Mouse (Mus musculus) G1E (cell line): ENCODE measurements around the gene Slc24a5. TPM values are rescaled to one million over a fixed set of nuclear protein-coding genes. Genes with fewer than 3 reads are reported as not detected.

Experiments used
- ATAC-seq: 2 replicates; pipeline ENCODE4 v1.8.0; 2016; ENCODE audit warnings: mild to moderate bottlenecking; ENCODE audit not compliant: insufficient number of reproducible peaks, poor library complexity, low FRiP score, severe bottlenecking; ENCODE audit errors: extremely low read depth
- DNase-seq: peaks from one replicate; pipeline ENCODE4 v3.0.0; 2012; ENCODE audit warnings: low spot score
- H3K27me3 ChIP-seq: 2 replicates; pipeline ENCODE4 v1.6.1; 2012; ENCODE audit warnings: mild to moderate bottlenecking, low read length, inconsistent platforms; ENCODE audit not compliant: insufficient read depth
- H3K36me3 ChIP-seq: replicated peaks from 2 replicates; pipeline ENCODE3; 2012; ENCODE audit warnings: mild to moderate bottlenecking, inconsistent platforms
- H3K4me1 ChIP-seq: 2 replicates; pipeline ENCODE4 v1.6.1; 2012; ENCODE audit warnings: low read depth, low read length, inconsistent platforms, mixed read lengths; ENCODE audit not compliant: insufficient read depth
- H3K4me3 ChIP-seq: 2 replicates; pipeline ENCODE4 v1.5.1; 2012; ENCODE audit warnings: low read depth, mild to moderate bottlenecking, inconsistent platforms, low read length, moderate library complexity, mixed read lengths
- H3K9me3 ChIP-seq: replicated peaks from 2 replicates; pipeline ENCODE4 v1.6.1; 2012; ENCODE audit warnings: inconsistent platforms
- CTCF ChIP-seq: IDR thresholded peaks from 2 replicates; pipeline ENCODE4 v1.5.1; 2012; ENCODE audit warnings: low read depth, low read length, inconsistent platforms, mixed read lengths
- GATA1 ChIP-seq: IDR thresholded peaks from 2 replicates; pipeline ENCODE4 v1.6.1; 2012; ENCODE audit warnings: borderline replicate concordance, low read length, inconsistent platforms, mixed read lengths
- GATA2 ChIP-seq: IDR thresholded peaks from 2 replicates; pipeline ENCODE4 v1.6.1; 2012; ENCODE audit warnings: low read depth, low read length, inconsistent platforms, borderline replicate concordance
- POLR2AphosphoS5 ChIP-seq: IDR thresholded peaks from 2 replicates; pipeline ENCODE4 v1.6.1; 2012; ENCODE audit warnings: low read depth, low read length, inconsistent platforms; ENCODE audit not compliant: insufficient replicate concordance
- TAL1 ChIP-seq: conservative IDR thresholded peaks from 2 replicates; pipeline ENCODE4 v1.6.1; 2012; ENCODE audit warnings: low read depth, low read length, inconsistent platforms, mixed read lengths
- polyA plus RNA-seq: library from polyadenylated mRNA; stranded (reverse); fragments of >175 nt; gene quantifications from 2 replicates; pipeline ENCODE4 v1.2.3, GENCODE M21; 2012
- total RNA-seq, 2 experiments: library from RNA; stranded (forward) in 1 of 2; stranded (reverse) in 1 of 2; fragments of 200-1000 nt in 1 of 2; fragments of >200 nt in 1 of 2; fragmentation: Nextera tagmentation in 1 of 2; gene quantifications; 2 replicates each; pipeline ENCODE4 v1.2.3; 2014 to 2017

Gene Slc24a5
- total and polyA plus RNA-seq, 3 experiments: 2.1 TPM; not detected in 2

DNA sequence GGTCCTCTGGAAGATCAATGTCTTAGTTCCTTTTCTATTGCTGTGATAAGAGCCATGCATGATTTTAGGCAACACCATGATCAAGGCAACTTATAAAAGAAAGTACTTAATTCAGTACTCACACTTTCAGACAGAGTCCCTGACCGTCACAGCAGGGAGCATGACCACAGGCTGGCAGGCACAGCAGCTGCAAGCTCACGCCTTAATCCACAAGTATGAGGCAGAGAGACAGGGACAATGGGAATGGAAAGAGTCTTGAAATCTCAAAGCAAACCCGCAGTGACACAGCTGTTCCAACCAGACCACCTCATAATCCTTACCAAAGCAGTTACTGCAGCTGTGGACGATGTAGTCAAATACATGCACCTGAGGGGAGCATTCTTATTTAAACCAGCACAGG lies 66.2 kb downstream of the Slc24a5 start:
- H3K4me1 ChIP-seq: peaks cover 3% of the 10 kb centered on the region; the same call in 1 of the 2 replicates
- no peak for ATAC-seq

DNA sequence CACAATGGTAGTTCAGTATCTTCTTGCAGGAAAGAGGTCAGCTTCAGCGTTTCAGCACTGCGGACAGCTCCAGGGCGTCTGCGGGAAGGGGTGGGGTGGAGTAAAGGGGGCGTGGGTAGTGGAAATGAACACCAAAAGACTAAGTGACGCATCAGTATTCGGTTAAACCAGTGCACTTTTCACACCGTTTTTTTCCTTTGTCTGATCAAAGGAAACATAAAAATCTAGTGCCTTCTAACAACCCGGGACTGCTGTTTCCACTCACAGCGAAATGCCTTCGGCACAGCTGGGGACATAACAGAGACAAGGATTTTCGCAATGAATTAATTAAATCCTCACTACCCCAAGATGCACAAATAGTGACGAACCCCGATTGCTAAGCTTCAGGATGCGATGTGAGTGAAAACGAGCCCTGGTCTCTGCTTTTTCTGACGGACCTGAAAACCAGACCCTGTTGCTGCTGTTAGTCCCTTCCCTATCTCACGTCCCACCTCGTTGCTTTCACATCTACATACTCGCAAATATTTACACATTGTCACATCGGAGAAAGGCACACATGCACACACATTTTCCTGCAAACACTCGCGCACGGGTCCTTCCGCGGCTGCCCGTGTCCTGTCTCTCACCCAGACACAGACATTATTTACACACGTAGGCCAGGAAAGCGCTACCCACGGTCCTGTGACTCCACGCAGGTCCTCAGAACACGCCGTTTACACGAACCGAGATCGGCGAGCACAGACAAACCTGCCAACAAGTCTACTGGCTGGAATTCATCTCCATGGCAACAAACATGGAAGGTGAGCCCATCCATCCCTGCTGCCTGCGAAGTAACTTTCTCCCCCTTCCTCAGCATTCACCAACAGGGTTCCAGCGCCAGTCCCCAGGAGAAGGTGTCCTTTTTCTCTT lies 68.2 kb downstream of the Slc24a5 start, which contains the start of gene Ctxn2:
Ctxn2 (plus strand) TSS at position 790 of the 909 bp plus-strand sequence.
- TF ChIP-seq GATA1 (no peak), POLR2AphosphoS5 (no peak), TAL1 (no peak)
- Histone ChIP-seq H3K36me3 (no peaks in the 10 kb centered on the region), H3K27me3 (peaks cover 7% of the 10 kb centered on the region), H3K4me1 (peaks cover 3% of the 10 kb centered on the region; the same call in 1 of the 2 replicates), H3K4me3 (no peak within 1 kb of the TSS), H3K9me3 (no peaks in the 10 kb centered on the region)
- ATAC-seq (no peak), DNase-seq (peak; percentile 25)

More for the DNA sequence above, 66.2 kb downstream of the Slc24a5 start:
- Histone ChIP-seq H3K9me3 (no peaks in the 10 kb centered on the region), H3K36me3 (no peaks in the 10 kb centered on the region), H3K27me3 (peaks cover 3% of the 10 kb centered on the region; the same call in 1 of the 2 replicates), H3K4me3 (no peak overlapping the region)
- TF ChIP-seq POLR2AphosphoS5 (no peak), TAL1 (no peak), CTCF (no peak), GATA1 (no peak), GATA2 (no peak)
- no peak for DNase-seq

DNA sequence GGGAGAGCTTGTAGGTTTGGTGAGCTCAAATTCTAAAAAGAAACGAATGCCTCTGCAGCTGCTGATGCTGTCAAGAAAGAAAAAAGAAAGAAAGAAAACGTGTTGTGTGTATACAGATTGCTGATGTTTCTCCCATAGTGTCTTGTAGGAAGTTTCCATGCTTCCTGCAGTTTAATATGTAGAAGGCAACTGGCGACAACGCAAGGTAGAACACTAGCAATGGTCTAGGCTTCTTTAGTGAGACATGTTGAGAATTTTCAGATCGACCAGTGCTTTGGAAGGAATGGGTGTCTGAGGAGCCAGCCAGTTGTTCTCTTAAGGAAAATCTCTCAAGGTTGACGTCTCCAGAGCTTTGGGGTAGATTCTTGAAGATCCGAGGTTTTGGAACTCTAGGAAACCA lies 68.9 kb downstream of the Slc24a5 start:
- Histone ChIP-seq H3K4me1 (peaks cover 3% of the 10 kb centered on the region; the same call in 1 of the 2 replicates), H3K36me3 (no peaks in the 10 kb centered on the region), H3K4me3 (no peak overlapping the region), H3K9me3 (no peaks in the 10 kb centered on the region), H3K27me3 (peaks cover 7% of the 10 kb centered on the region)
- DNase-seq (no peak), ATAC-seq (no peak)
- TF ChIP-seq CTCF: no peak
- TF ChIP-seq TAL1: no peak
- no peak for TF ChIP-seq POLR2AphosphoS5
- TF ChIP-seq GATA1: no peak
- TF ChIP-seq GATA2: no peak

Other genes with a start within 250 kb of the Slc24a5 start
- 58.5 and 83.4 TPM in 2 replicates for gene Myef2, start 55.5 kb downstream of the Slc24a5 start, total RNA-seq (2014; fragmentation: Nextera tagmentation)
- gene Myef2, start 55.5 kb downstream of the Slc24a5 start, total RNA-seq (2017): 51.1 and 57.6 TPM in 2 replicates
- gene Myef2, start 55.5 kb downstream of the Slc24a5 start, polyA plus RNA-seq: 19.2 and 21.4 TPM in 2 replicates
- not detected in 2 replicates for gene Ctxn2, start 68.6 kb downstream of the Slc24a5 start, total RNA-seq (2014; fragmentation: Nextera tagmentation)
- gene Ctxn2, start 68.6 kb downstream of the Slc24a5 start, total RNA-seq (2017): not detected in 2 replicates
- not detected in 2 replicates for gene Ctxn2, start 68.6 kb downstream of the Slc24a5 start, polyA plus RNA-seq
- not detected in 2 replicates for gene Slc12a1, start 84.4 kb downstream of the Slc24a5 start, total RNA-seq (2014; fragmentation: Nextera tagmentation)
- under 0.01 and 0.06 TPM in 2 replicates for gene Slc12a1, start 84.4 kb downstream of the Slc24a5 start, total RNA-seq (2017)
- gene Slc12a1, start 84.4 kb downstream of the Slc24a5 start, polyA plus RNA-seq: not detected in 2 replicates
- 75.5 and 91.7 TPM in 2 replicates for gene Dut, start 179.1 kb downstream of the Slc24a5 start, total RNA-seq (2014; fragmentation: Nextera tagmentation)
- 161 and 165 TPM in 2 replicates for gene Dut, start 179.1 kb downstream of the Slc24a5 start, total RNA-seq (2017)
- gene Dut, start 179.1 kb downstream of the Slc24a5 start, polyA plus RNA-seq: 113 and 139 TPM in 2 replicates